17 mouse cellular contexts compared by ENCODE assay signal in the genomic region with DNA sequence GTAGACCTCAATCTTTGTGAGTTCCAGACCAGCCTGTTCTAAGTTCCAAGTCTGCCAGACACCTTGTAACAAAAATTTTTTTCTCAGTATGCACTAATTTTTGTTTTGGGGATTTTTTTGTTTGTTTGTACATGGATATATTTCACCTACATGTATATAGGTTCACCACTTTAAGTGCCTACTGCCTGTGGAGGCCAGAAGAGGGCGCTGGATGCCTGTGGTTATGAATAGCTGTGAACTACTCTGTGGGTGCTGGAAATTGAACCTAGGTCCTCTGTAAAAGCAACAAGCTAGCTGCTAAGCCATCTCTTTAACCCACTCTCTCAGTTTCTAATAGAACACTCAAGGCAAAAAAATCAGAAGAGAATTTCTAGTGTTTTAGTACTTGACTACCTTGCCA. TPM values are rescaled to one million over a fixed set of nuclear protein-coding genes. Genes with fewer than 3 reads are reported as not detected.
A peak's percentile ranks its signal among the peaks of the same experiment; 100 is the strongest.
DNase-seq lines count a peak whose midpoint lies in the region; ATAC-seq and TF ChIP-seq lines count a peak whose summit lies in the region.
"Had no signal": no experiment of that assay in that cellular context is flagged by ENCODE, and none has a peak within 500 bp of the region (broad histone marks: within the 10 kb centered on the region; RNA-seq: fewer than 3 reads in every experiment).

No protein-coding gene starts in this region.

- 63% methylated on average over 1 of the region's 1 CpGs for WGBS in forebrain, embryonic 14.5 days
- 56% methylated on average over 1 of the region's 1 CpGs for WGBS in midbrain, embryonic 14.5 days

- peak; percentile 52 for TF ChIP-seq CTCF in layer of hippocampus, adult 2 months (conservative IDR thresholded peaks at IDR 0.05)

- no peaks in the 10 kb centered on the region for H3K9me3 ChIP-seq in forebrain, embryonic 14.5 days (replicated peaks; ENCODE audit: control insufficient read depth, low read length)
- H3K9me3 ChIP-seq in midbrain, embryonic 14.5 days (ENCODE audit: control insufficient read depth, low read length), result no peaks in the 10 kb centered on the region
- H3K9me3 ChIP-seq: embryonic facial prominence, embryonic 13.5 days; hindbrain, embryonic 15.5 days; kidney, embryonic 15.5 days; lung, embryonic 15.5 days had no signal

- H3K4me3 ChIP-seq in layer of hippocampus, adult 2 months, result no peak overlapping the region
- no peak overlapping the region for H3K4me3 ChIP-seq in forebrain, embryonic 14.5 days (ENCODE audit: low read depth, low read length)
- no peak overlapping the region for H3K4me3 ChIP-seq in midbrain, embryonic 14.5 days (replicated peaks; ENCODE audit: low read depth, low read length)
- H3K4me3 ChIP-seq: embryonic facial prominence, embryonic 13.5 days; hindbrain, embryonic 15.5 days; kidney, embryonic 15.5 days; lung, embryonic 15.5 days had no signal

- H3K36me3 ChIP-seq in forebrain, embryonic 14.5 days (ENCODE audit: control insufficient read depth, insufficient read depth, low read length), result peaks cover 34% of the 10 kb centered on the region
- H3K36me3 ChIP-seq in midbrain, embryonic 14.5 days (ENCODE audit: control insufficient read depth, insufficient read depth, low read length), result peaks cover 30% of the 10 kb centered on the region

- no peaks in the 10 kb centered on the region for H3K27me3 ChIP-seq in forebrain, embryonic 14.5 days (replicated peaks; ENCODE audit: control insufficient read depth, insufficient read depth, low read length)
- no peaks in the 10 kb centered on the region for H3K27me3 ChIP-seq in midbrain, embryonic 14.5 days (ENCODE audit: control insufficient read depth, insufficient read depth, low read length)
- H3K27me3 ChIP-seq: embryonic facial prominence, embryonic 13.5 days; hindbrain, embryonic 15.5 days; kidney, embryonic 15.5 days; lung, embryonic 15.5 days had no signal

- no peak for ATAC-seq in forebrain, embryonic 14.5 days
- ATAC-seq in midbrain, embryonic 14.5 days (ENCODE audit: low FRiP score, low TSS enrichment), result no peak

- no peak overlapping the region for H3K27ac ChIP-seq in layer of hippocampus, adult 2 months
- no peak overlapping the region for H3K27ac ChIP-seq in forebrain, embryonic 14.5 days (ENCODE audit: low read depth, low read length)
- H3K27ac ChIP-seq in midbrain, embryonic 14.5 days (replicated peaks; ENCODE audit: low read depth, low read length), result no peak overlapping the region
- H3K27ac ChIP-seq: embryonic facial prominence, embryonic 13.5 days; hindbrain, embryonic 15.5 days; kidney, embryonic 15.5 days; lung, embryonic 15.5 days had no signal

- no peaks in the 10 kb centered on the region for H3K4me1 ChIP-seq in forebrain, embryonic 14.5 days (ENCODE audit: control insufficient read depth, insufficient read depth, low read length)
- H3K4me1 ChIP-seq in midbrain, embryonic 14.5 days (ENCODE audit: control insufficient read depth, insufficient read depth, low read length), result no peaks in the 10 kb centered on the region
- H3K4me1 ChIP-seq: embryonic facial prominence, embryonic 13.5 days; hindbrain, embryonic 15.5 days; kidney, embryonic 15.5 days; lung, embryonic 15.5 days had no signal

- H3K4me2 ChIP-seq in forebrain, embryonic 14.5 days (ENCODE audit: low read length), result no peak overlapping the region
- no peak overlapping the region for H3K4me2 ChIP-seq in midbrain, embryonic 14.5 days (ENCODE audit: low read length)
- H3K4me2 ChIP-seq: embryonic facial prominence, embryonic 13.5 days; hindbrain, embryonic 15.5 days; kidney, embryonic 15.5 days; lung, embryonic 15.5 days had no signal

- H3K9ac ChIP-seq in forebrain, embryonic 14.5 days (ENCODE audit: low read length), result no peak overlapping the region
- no peak overlapping the region for H3K9ac ChIP-seq in midbrain, embryonic 14.5 days (replicated peaks; ENCODE audit: low read length)
- H3K9ac ChIP-seq: embryonic facial prominence, embryonic 13.5 days; hindbrain, embryonic 15.5 days; kidney, embryonic 15.5 days; lung, embryonic 15.5 days had no signal

- no peak for DNase-seq in layer of hippocampus, adult 2 months (ENCODE audit: low spot score in 2 of 2)
- no peak for DNase-seq in layer of hippocampus, adult 9-11 months
- DNase-seq in 416B (ENCODE audit: low read depth) (peak; percentile 49), R1 (ENCODE audit: low read depth, low spot score) (peak; percentile 70)
- peak; percentile 12 for DNase-seq in CD4-positive helper T cell, adult 2 months (ENCODE audit: low read depth, low spot score)
- no peak for DNase-seq in adrenal gland, postnatal 4 days (ENCODE audit: low spot score in 2 of 2)
- DNase-seq in forebrain, embryonic 14.5 days (ENCODE audit: low spot score), result no peak
- no peak for DNase-seq in midbrain, embryonic 14.5 days
- DNase-seq: adrenal gland, adult 8-10 months; cerebellum, postnatal 36 days; heart, adult 18-20 months; heart, postnatal 14 days; right cerebral cortex, postnatal 25 days had no signal

RNA-seq across cellular contexts. Expression of gene Senp5, which starts 11.0 kb away (rescaled TPM):
- 10 to 100 TPM; 37.5 to 37.6 TPM for total RNA-seq in layer of hippocampus, adult 2 months (2021)
- total RNA-seq in adrenal gland, postnatal 4 days (2021), result 10 to 100 TPM; 27.3 to 27.4 TPM
- 7.5 and 9.5 TPM in 2 replicates for polyA plus RNA-seq in forebrain, embryonic 14.5 days (2014; fragmentation: Nextera tagmentation; extraction: Ambion mirVana)
- 11.8 and 12.1 TPM in 2 replicates for polyA plus RNA-seq in midbrain, embryonic 14.5 days (2014; fragmentation: Nextera tagmentation; extraction: Ambion mirVana)

RNA-seq across cellular contexts. Expression of gene Ncbp2, which starts 43.7 kb away (rescaled TPM):
- total RNA-seq in layer of hippocampus, adult 2 months (2021), result 10 to 100 TPM; 49.5 to 52.3 TPM
- total RNA-seq in adrenal gland, postnatal 4 days (2021), result 10 to 100 TPM; 47.9 to 48.2 TPM
- polyA plus RNA-seq in forebrain, embryonic 14.5 days (2014; fragmentation: Nextera tagmentation; extraction: Ambion mirVana), result 103 and 116 TPM in 2 replicates
- polyA plus RNA-seq in midbrain, embryonic 14.5 days (2014; fragmentation: Nextera tagmentation; extraction: Ambion mirVana), result 99.9 and 104 TPM in 2 replicates

RNA-seq across cellular contexts. Expression of gene 0610012G03Rik, which starts 43.7 kb away (rescaled TPM):
- total RNA-seq in layer of hippocampus, adult 2 months (2021), result 10 to 100 TPM; 37.6 to 42.1 TPM
- total RNA-seq in adrenal gland, postnatal 4 days (2021), result 10 to 100 TPM; 38.5 to 39.7 TPM
- polyA plus RNA-seq in forebrain, embryonic 14.5 days (2014; fragmentation: Nextera tagmentation; extraction: Ambion mirVana), result 127 and 136 TPM in 2 replicates
- polyA plus RNA-seq in midbrain, embryonic 14.5 days (2014; fragmentation: Nextera tagmentation; extraction: Ambion mirVana), result 115 and 132 TPM in 2 replicates

RNA-seq across cellular contexts. Expression of gene Pigz, which starts 58.4 kb away (rescaled TPM):
- total RNA-seq in layer of hippocampus, adult 2 months (2021), result 10 to 100 TPM; 11.9 to 15.6 TPM
- total RNA-seq in adrenal gland, postnatal 4 days (2021), result 1 to 10 TPM in 1 of 2 experiments, under 1 TPM in 1; 0.90 to 1.3 TPM
- polyA plus RNA-seq in forebrain, embryonic 14.5 days (2014; fragmentation: Nextera tagmentation; extraction: Ambion mirVana), result 0.91 and 2.2 TPM in 2 replicates
- 2.0 and 3.1 TPM in 2 replicates for polyA plus RNA-seq in midbrain, embryonic 14.5 days (2014; fragmentation: Nextera tagmentation; extraction: Ambion mirVana)

Comparison
In these comparisons a context has a peak if more than half of its experiments do, and no peak if none do; other contexts are left out.
1. DNase-seq: peak in 416B (single experiment), CD4-positive helper T cell, adult 2 months (single experiment) and R1 (single experiment); none in layer of hippocampus, adult 2 months (0 of 2), layer of hippocampus, adult 9-11 months (single experiment), adrenal gland, postnatal 4 days (0 of 2), forebrain, embryonic 14.5 days (single experiment) and midbrain, embryonic 14.5 days (single experiment).